Mouse (Mus musculus) activated CD4-positive, CD25-positive, alpha-beta regulatory T cell, adult 4 months (primary cell): ENCODE results near the gene Tmem248. TPM values are rescaled to one million over a fixed set of nuclear protein-coding genes. Genes with fewer than 3 reads are reported as not detected.
A peak's percentile ranks its signal among the peaks of the same experiment; 100 is the strongest.

Source experiments
- ATAC-seq: one replicate; pipeline ENCODE4 v1.8.0; 2017
- polyA plus RNA-seq, 2 experiments: library from polyadenylated mRNA; unstranded; fragments of 100-300 nt; shearing (Covaris generic); gene quantifications; one replicate each; pipeline ENCODE4 v1.2.1; 2017

Tmem248 gene
- polyA plus RNA-seq, result 10 to 100 TPM; 13.8 to 15.1 TPM

DNA sequence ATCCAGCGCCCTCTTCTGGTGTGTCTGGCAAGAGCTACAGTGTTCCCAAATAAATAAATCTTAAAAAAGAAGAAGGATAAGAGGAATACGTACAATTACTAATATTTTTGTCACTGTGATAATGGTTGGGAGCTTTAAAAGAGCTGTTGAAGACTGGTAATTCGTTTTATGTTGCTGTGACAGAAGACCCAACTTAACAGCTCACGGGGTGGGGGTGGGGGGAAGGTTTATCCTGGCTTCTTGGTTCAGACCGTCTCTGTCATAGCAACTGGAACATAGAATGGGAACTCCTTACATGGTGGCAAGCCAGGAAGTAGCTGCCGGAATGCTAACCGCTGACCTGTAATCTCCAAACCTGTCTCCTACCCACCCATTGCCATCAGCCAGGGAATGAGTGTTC is at the start of gene Tmem248:
Gene Tmem248, plus strand, starts transcription at position 301 of the 400 bp plus-strand sequence.
- ATAC-seq, result no peak

DNA sequence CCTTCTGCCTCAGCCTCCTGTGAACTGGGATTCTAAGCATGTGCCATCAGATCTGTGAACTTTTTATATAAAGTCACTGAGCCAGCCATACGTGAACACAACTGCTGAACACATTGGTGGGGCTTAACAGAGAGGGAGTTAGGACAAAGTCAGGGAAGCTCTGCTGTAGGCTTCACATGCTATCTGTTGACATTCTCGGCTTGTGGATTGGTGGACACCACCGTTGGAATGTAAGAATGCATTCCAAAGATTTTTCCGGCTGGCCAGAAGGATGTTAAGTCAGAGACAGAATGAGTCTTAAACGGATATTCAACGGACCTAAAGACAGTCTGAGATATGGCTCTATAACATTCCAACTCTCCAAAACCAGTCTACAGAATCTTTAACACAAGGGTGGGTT is 47.8 kb upstream of the Tmem248 start:
- ATAC-seq, result no peak

DNA sequence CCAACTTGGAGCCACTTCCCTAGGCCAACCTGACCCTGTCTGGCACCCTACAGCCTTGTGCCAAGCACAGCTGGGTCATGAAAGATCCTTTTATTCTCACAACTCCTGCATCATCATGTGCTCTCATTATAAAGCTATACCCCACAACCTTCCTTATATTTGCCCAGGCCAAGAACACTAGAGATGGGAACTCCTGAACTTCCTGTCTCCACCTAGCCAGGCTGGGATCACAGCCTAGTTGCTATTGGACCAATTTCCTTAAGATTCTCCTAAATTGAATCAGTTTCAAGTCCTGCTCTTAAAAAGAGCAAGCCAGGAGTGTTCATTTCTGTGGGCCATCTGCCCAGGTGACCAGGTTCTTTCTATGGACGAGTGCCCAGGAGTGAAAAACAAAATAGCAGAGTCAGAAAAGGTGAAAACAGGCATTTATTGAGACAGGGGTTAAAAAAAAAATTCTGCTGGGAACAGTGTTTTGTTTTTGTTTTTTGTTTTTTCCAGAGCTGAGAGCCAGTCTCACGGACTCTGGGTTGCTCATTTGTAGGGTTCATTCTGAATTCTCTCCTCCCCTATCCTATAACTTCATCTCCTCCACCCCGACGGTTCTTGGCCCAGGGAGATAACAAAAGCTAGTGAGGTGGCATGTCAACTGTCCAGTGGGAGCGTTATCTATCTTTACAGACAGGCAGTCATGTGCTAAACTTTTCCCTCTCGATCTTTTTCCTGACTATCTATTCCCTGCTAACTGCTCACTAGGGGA is 46.0 kb upstream of the Tmem248 start:
- peak; percentile 4 for ATAC-seq

DNA sequence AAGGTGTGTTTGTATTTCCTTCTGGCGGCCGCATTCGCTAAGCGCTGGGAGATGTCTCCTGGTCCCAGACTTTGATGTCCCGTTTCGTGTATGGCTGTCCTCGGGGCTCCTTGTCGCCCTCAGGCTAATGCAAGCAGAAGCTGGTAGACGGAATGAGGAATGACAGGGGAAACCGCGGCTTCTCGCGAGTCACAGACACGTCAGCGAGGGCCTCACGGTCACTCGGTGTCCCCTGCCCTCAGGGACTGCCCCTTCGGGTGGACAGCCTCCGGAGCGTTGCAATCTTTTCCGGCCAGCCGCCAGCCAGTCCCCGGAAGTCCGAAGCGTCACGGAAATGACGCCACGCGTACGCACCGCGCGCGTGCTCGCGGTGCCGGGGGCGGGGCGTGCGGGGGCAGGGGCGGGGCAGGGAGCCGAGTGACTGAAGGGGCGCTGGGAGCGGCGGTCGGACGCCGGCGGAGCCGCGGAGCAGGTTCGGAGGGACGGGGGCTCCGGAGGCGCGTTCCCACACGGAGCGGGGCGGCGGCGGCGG is 45.4 kb upstream of the Tmem248 start, which contains the start of gene Rabgef1:
Gene Rabgef1, plus strand, starts transcription at position 376 of the 532 bp plus-strand sequence.
- peak; percentile 78 for ATAC-seq

DNA sequence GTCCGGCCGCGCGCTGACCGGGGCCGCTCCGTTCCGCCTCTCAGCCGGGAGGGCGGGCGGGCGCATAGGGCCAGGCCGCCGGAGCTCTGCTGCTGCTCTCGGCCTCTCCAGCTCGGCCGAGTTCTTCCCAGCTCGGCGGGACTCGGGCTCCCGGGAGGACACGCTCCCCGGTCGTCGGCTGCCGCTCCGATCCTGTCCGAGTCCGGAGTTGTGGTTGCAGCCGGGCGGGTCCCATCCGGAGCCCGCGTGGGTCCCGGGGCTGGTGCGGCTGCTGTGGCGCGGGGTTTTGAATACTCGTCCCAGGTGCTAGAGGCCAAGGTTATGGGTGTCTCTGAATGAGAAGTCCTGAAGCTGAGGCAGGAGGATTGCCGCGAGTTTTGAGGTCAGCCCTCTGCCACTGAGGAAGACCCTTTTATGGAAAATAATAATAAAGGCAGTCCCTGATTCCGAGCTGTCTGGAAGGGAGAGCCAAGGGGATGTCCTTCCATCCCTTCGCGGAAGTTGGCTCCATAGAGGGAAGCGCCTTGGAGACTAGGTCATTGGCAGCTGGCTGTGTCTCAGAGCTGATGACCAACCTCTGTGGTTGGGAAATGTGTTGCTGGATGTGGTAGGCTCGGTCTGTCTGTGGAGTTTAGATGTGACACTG is 44.8 kb upstream of the Tmem248 start:
- ATAC-seq, result peak; percentile 55

DNA sequence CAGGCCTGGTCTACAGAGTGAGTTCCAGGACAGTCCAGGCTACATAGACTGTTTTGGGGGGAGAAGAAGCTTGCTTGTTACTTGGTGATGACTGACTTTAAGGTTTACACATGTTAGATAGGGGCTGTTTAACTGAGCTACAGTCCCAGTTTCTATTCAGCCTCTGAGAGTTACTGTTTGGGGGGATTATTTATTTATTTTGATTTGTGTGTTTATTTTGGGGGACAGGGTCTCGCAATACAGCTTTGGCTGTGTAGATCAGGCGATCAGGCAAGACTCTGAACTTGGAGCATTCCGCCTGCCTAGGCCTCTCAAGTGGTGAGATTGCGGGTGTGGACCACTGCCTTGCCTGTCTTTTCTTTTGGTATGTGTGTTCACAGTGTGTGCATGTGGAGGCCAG is 43.9 kb upstream of the Tmem248 start:
- ATAC-seq, result no peak

DNA sequence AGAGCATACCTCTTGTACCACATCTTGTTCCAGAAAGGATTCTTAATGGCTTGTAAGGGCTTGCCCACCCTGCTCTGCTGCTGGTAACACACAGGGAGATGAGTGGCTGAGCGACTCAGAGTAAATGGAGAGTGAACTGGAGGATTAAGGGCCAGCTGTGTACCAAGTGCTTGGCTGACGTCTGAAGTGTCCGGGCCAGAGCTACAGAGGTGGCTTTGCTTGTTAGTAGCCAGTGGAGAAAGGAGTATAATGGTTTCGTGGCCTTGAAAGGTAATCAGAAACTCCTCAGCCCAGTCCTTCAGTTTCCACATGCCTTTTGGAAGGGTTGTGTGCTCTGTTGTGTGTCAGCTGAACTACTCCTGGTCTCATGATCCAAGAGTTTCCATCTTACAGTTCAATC is 39.0 kb upstream of the Tmem248 start:
- no peak for ATAC-seq

DNA sequence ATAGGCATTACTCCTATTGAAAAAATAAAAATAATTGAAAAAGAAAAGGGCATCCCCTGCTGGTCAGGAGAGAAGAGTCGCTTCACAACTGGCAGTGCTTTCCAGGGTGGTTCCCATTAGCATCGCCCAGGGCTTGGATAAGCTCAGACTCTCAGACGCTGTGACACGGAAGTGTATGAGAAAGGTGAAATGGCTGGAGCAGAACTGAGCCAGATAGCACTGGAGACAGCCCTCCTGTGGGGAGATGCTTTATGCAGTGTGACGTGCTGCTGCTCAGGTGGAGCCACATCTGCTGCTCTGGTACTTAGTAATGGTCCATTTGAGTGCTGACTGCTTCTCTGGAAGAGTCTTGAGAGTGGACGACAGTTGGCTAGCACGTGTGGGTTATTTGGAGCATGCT is 36.5 kb upstream of the Tmem248 start:
- no peak for ATAC-seq

DNA sequence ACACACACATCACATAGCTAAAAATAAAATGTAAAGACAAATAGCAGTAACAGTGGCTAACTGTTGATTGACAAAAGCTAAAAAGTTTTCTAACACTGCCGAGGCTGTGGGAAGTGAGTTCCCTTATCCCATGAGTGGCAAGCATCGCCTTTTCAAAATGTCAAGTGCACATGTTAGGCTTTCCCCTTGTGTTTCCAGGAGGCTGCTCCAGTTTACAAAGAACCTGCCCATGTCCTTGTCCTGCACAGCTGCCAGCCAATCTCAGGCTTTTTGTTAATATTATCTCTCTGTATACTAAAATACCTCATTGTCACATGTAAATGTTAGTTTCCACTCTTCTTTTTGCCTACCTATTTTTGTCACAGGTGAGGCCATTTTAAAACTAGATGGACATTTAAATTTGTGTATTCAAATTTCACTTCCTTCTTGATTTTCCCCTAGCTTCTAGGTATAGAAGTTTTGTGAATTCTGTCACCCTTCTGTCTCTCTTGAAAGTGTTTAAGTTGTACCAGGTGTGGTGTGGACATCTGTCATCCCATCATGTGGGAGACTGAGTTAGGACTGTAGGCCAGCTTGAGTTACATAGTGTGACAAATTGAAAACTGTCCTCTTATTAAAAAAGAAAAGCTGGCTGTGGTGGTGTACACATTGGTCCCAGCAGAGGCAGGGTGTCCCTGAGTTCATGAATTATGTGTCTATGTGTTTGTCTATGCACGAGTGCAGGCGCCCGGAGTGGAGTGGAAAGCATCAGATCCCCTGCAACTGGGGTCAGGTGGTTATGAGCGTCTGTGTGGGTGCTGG is 34.9 kb upstream of the Tmem248 start:
- no peak for ATAC-seq

DNA sequence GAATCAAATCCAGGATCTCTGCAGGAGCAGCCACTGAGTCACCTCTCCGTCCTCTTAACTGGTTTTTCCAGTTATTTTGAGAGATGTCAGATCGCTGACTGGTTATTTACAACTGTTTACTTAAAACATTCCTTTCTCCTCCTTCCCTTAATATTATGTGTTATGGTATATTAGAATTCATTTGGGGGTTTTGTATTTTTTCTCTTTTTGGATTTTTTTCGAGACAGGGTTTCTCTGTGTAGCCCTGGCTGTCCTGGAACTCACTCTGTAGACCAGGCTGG is 34.4 kb upstream of the Tmem248 start:
- no peak for ATAC-seq

DNA sequence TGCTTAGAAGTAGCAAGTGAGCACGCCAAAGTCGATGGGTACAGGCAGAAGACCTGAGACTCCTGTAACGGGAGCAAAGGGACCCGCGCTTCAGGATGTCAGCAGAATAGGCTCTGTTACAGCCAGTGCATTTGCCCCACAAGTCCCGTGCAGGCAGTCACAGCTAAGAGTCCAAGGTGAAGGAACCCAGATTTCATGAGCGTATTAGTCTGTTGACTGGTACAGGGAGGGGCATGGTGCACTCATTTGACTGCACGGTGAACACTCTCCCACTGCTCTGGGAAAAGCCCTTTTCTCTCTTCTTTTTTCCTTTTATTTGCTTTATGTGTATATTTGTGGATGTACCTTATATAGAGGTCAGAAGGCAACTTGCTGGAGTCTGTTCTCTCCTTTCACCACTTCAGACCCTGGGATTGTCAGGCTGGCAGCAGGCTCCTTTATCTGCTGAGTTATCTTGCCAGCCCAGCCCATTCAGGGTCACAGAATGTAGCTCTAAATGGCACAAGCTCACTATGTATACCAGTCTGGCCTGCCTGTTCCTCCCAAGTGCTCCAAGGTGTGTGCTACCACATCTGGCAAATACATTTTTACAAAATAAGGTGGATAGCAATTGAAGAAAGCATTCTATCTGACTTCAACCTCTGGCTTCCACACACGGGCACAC is 32.6 kb upstream of the Tmem248 start:
- ATAC-seq, result no peak

DNA sequence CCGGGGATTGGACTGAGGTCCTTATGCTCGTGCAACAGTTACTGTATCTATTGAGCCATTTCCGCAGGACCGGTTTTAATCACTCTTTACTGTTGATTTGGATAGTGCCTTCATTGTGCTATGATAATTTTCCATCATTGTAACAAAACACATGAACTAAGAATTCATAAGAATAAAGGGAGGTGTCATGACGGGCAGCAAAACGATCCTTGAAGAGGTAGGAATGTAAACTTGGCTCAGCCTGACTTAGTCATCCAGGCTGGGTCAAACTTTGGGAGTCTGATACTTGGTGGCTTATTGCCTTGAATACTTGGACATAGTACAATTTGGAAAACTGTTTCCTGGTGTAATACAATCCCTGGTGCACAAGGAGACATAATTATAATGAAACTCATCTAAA is 31.6 kb upstream of the Tmem248 start:
- no peak for ATAC-seq

DNA sequence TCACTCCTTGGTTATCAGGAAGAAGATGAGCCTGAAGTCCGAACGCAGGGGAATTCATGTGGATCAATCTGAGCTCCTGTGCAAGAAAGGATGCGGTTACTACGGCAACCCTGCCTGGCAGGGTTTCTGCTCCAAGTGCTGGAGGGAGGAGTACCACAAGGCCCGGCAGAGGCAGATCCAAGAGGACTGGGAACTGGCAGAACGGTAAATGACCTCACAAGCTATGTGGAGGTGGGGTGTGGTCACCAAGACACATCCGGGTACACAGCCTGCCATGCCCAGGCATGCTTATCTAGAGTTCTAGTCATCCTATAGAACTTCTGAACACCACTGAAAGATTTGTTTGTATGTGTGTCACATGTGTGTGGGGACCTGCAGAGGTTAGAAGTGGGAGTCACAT is 29.5 kb upstream of the Tmem248 start:
- no peak for ATAC-seq

DNA sequence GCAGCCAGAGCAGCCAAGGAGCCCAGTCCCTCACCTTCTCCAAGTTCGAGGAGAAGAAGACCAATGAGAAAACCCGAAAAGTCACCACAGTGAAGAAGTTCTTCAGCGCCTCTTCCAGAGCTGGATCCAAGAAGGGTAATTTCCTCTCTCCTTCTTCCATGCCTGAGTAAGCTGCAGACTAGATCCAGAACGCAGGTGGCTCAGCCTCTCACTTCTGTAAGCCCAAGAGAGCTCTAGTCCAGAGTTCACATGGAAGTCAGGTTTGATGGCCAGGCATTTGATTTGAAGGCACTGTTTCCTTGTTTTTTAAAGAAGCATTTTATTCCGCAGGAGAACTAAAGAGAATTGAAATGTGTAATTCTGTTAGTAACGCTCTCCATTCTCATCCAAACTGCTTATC is 26.0 kb upstream of the Tmem248 start:
- ATAC-seq, result no peak

DNA sequence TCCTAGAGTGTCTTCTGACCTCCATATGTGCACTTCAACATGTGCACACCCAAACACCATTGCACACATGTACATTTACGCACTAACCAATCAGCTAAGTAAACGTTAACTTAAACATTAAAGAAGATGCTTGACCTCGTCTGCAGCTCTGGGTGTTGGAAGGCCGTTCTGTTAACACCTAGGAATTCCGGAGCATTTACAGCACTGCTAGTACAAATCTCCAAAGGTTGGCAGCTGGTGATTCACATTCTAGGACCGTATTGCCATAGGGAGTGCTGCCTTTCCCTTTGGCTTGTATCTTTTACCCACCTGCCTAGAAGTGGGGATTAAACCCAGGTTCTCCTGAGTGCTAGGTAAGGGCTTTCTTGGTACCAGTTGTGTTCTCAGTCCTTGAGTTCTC is 25.0 kb upstream of the Tmem248 start:
- ATAC-seq, result no peak

DNA sequence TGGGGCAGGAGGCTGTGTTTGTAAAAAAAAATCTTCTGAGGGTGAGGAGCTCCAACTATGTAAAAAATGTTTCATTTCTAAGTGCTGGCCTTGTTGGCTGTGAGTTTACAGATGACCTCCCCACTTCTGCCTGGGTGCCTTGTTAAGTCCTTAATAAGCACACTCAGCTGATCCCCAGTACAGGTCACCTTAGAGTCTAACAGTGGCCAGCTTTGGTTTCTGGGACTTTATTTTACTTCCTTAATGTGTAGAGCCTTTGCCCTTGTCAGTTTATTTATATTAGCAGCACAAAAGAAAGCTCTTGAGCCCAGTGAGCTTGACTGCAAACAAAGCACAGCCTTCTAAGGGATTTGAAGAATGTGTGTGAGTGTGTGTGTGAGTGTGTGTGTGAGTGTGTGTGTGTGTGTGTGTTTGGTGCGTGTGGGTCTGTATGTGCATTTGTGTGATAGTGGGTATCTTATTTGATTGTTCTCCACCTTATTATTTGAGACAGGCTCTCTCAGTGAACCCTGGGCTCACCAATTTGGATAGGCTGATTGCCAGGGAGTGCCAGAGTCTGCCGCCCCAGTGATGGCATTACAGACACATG is 24.4 kb upstream of the Tmem248 start:
- no peak for ATAC-seq

DNA sequence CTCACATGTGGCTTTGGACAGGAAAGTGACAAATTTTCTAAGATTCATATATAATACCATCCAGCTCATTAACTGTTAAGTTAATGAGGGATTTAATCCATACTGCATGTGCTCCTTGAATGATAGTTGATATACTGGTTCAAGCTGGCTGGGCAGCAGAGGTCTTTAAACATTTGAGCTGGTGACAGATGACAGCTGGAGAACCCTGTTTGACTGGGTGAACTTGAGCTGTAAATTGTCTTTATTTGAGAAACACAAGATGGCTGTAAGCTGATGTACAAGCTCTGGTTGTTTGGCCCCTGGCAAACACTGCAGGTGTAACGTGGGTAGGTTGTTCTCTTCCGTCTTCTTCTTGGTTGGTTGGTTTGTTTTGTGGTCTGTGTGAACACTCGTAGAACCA is 23.1 kb upstream of the Tmem248 start:
- ATAC-seq, result no peak

DNA sequence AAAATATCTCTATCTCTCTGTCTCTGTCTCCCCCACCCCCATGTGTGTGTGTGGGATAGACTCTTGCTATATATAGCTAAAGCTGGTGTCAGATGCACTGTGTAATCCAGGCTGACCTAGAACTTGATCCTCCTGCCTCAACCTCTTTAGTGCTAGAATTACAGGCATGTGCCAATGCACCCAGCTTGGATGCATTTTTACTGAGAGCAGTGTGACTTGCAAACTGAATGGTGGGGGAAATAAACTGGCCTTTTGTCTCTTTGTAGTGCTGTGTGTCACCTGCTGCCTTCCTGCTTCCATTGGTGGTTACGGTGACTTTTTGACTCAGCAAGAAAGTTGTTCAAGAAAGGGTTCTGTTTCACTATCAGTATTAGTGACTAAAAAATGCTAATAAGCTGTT is 20.6 kb upstream of the Tmem248 start:
- peak; percentile 86 for ATAC-seq

DNA sequence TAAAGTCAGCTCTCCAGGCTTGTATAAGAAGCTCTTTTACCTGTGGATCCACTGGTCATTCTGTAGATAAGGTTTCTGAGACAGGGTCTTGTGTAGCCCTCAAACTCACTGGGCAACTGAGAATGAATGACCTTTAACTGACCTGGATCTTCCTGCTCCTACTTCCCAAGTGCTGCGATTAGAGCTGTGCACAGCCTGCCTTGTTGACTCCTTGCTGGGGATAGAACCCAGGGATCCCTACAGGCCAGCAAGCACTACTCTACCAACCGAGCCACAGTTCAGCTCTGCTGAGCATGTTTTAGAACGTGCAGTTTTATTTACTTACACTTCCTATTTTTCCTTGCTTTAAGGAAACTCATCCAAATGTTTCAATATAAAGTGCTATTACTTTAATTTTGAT is 19.4 kb upstream of the Tmem248 start:
- ATAC-seq, result no peak

DNA sequence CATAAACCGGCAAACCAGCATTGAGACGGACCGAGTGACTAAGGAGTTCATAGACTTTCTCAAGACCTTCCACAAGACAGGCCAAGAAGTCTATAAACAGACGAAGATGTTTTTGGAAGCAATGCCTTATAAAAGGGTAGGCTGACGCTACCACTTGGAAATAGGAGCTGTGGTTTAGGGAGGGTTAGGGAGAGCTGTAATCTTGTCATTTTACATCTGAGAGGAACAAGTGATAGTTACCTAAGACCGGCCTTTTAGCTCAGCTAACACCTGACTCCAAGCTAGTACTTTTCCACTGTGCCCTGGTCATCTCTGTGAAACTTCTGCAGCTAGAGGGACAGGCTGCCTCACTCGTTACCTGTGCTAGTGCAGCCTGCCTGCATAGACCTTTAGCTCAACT is 18.9 kb upstream of the Tmem248 start:
- no peak for ATAC-seq

DNA sequence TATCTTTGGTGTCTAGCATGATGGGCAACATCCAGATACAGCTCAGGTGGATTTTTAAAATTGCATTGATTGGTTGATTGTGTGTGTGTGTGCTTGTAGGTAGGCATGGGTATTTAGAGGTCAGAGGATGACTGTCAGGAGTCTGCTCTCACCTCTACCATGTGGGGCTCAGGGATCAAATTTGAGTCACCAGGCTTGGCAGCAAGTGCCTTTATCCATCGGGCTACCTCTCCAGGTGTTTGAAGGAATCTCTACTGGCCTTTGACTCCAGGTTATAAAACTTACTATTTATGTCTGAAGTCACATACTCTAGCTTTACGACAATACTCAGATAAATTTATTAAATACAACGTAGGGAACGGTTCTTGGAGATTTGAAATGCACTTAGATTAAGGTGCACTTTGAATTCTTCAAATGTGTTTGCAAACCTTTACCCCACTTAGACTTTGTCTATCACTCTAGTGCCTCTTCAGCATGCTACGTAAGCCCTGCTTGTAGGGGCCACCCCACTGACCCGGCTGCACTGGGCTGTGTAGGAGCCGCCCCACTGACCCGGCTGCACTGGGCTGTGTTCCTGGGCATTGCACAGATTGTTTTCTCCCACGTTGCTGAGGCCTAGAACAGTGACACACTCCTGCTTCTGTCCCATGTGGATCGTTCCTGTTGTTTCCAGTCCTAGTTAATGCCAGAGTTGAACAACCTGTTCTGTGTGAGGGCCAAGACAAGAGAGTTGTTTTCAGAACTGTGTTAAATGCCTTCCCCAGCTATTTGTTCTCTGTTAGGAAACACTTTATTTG is 16.4 kb upstream of the Tmem248 start:
- ATAC-seq, result no peak

DNA sequence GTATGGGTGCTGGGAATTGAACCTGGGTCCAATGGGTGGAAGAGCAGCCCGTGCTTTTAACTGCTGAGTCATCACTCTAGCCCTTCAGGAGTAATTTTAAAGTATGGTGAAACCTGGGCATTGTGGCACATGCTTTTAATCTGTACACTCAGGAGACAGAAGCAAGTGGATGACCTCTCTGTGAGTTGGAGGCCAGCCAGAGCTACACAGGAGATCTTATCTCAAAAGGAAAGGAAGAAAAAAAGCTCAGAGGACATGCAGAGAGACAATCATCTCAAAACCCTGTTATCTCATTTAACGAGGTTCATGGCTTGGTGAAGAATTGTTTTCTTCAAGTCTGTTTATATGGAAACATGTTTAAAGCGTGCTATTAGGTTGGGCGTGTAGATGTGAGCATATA is 12.9 kb upstream of the Tmem248 start:
- ATAC-seq, result peak; percentile 37
